Mouse (Mus musculus) intestine, embryonic 14.5 days (tissue): Measurements from ENCODE around the gene Cnst. TPM values are rescaled to one million over a fixed set of nuclear protein-coding genes. Genes with fewer than 3 reads are reported as not detected.

Source experiments
- ATAC-seq: fragments of 200-750 bp; cut with Nextera tagmentation; replicated peaks from 2 replicates; pipeline ENCODE4 v1.8.0; 2017; ENCODE audit warnings: low read depth, moderate number of reproducible peaks, moderate TSS enrichment, moderate library complexity; ENCODE audit not compliant: low FRiP score, low TSS enrichment
- DNase-seq: peaks from one replicate; pipeline ENCODE4 v3.0.0-alpha.2; 2018; ENCODE audit warnings: low spot score
- H3K27ac ChIP-seq: fragments of 300-500 bp; sonication (generic); 2 replicates; pipeline ENCODE4 v1.5.1; 2014; ENCODE audit warnings: low read depth, mild to moderate bottlenecking, control low read depth
- H3K27me3 ChIP-seq: fragments of 300-500 bp; sonication (generic); replicated peaks from 2 replicates; pipeline ENCODE4 v1.6.1; 2014; ENCODE audit warnings: low read length, control low read depth; ENCODE audit not compliant: control insufficient read depth, insufficient read depth
- H3K36me3 ChIP-seq: fragments of 300-500 bp; sonication (generic); 2 replicates; pipeline ENCODE4 v1.6.1; 2014; ENCODE audit warnings: low read length, control low read depth; ENCODE audit not compliant: control insufficient read depth, insufficient read depth
- H3K4me1 ChIP-seq: fragments of 300-500 bp; sonication (generic); replicated peaks from 2 replicates; pipeline ENCODE4 v1.6.1; 2014; ENCODE audit warnings: low read length, control low read depth, mixed read lengths; ENCODE audit not compliant: control insufficient read depth, insufficient read depth
- H3K4me2 ChIP-seq: fragments of 300-500 bp; sonication (generic); 2 replicates; pipeline ENCODE4 v1.6.1; 2014; ENCODE audit warnings: low read length
- H3K4me3 ChIP-seq: fragments of 300-500 bp; sonication (generic); 2 replicates; pipeline ENCODE4 v1.5.1; 2014; ENCODE audit warnings: low read depth, low read length, control low read depth, mixed read lengths
- H3K9ac ChIP-seq: fragments of 300-500 bp; sonication (generic); 2 replicates; pipeline ENCODE4 v1.6.1; 2014; ENCODE audit warnings: mild to moderate bottlenecking, low read length
- H3K9me3 ChIP-seq: fragments of 300-500 bp; sonication (generic); 2 replicates; pipeline ENCODE4 v1.6.1; 2016; ENCODE audit warnings: low read length, control low read depth; ENCODE audit not compliant: control insufficient read depth
- WGBS: fragments of 180-500 bp; shearing (Covaris S2); extraction: QIAGEN DNeasy Blood & Tissue Kit; methylation state at CpG from one replicate; pipeline ENCODE4 v1.1.7; 2014; 5-methylcytosine and 5-hydroxymethylcytosine counted together
- polyA plus RNA-seq: library from polyadenylated mRNA; unstranded; fragments of >200 nt; fragmentation: Nextera tagmentation; extraction: Ambion mirVana; gene quantifications from 2 replicates; pipeline ENCODE4 v1.2.1, GENCODE M21; 2014

The Cnst gene
- polyA plus RNA-seq, 1 experiment from 2014 or later = 12.1 TPM

DNA sequence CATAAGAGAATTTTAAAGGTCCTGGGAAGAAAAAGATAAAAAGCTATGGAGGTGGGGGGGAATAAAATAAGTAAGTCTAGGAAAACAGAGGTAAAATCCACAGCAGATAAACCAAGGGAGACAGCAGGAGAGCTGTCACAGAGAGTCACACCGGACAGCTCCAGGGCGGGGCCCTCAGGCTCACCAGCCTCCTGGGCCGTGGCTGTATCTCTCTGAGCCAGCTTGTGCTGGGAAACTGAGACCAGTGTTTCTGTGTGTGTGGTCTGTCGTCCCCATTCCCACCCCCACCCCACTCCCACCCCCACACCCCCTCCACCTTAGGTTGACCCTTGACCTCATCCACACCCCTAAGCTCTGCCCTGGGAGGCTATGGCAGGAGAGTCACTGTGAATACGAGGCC, 65.0 kb downstream of the Cnst start:
- WGBS = 61% methylated on average over 5 of the region's 5 CpGs

DNA sequence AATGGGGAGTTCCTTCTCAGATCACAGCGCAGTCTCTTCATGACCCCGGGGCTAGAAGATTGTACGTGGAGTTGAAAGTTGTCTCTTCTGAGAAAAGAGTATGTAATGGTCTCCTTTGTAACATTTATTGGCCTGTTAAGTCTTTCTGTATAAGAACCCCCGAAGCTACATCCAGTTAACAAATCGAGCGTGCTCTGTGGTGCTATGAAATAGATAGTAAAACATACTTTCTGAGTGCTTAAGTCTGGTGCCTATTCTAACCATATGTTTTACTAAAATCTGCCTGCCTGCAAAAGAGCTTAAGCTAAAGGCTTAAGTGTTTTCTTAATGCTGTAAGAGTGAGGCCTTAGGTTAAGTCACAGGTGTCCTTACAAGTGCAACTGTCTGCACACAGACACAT, 66.2 kb downstream of the Cnst start:
- no peak overlapping the region for H3K9ac ChIP-seq
- no peaks in the 10 kb centered on the region for H3K4me1 ChIP-seq
- no peaks in the 10 kb centered on the region; the same call in 1 of the 2 replicates for H3K36me3 ChIP-seq
- H3K9me3 ChIP-seq = no peaks in the 10 kb centered on the region
- ATAC-seq (no peak), DNase-seq (no peak)
- WGBS = 84% methylated on average over 6 of the region's 6 CpGs
- H3K4me3 ChIP-seq = no peak overlapping the region
- H3K27me3 ChIP-seq = no peaks in the 10 kb centered on the region
- no peak overlapping the region for H3K4me2 ChIP-seq
- H3K27ac ChIP-seq = no peak overlapping the region

More for the DNA sequence above, 65.0 kb downstream of the Cnst start:
- Histone ChIP-seq H3K4me2 (no peak overlapping the region), H3K9ac (no peak overlapping the region), H3K4me3 (no peak overlapping the region), H3K27ac (no peak overlapping the region), H3K4me1 (no peaks in the 10 kb centered on the region), H3K27me3 (no peaks in the 10 kb centered on the region), H3K9me3 (no peaks in the 10 kb centered on the region), H3K36me3 (no peaks in the 10 kb centered on the region; the same call in 1 of the 2 replicates)
- ATAC-seq = no peak
- DNase-seq = no peak

DNA sequence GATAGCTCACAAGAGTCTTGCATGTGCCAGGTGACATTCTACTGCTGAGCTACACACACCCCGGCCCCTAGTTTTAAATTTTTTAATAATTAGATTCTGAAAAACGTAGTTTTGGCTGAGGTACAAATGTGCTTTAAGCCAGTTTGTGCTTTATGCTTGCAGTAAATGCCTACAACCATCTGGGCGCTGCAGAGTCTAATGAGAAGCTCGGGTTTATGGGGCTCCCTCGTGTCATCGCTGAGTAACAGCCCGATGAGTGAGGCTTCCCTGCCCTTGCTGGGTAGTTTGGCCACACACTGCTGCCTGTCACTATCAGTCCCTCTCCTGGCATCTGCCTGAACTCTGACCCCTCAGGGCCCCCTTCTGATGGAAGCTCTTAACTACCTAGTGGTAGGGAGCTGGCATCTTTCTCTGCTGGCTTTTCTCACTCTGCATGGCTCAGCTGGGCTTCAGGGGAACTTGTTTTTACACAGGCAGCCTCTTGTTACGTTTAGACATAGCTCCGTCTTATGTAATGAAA, 66.9 kb downstream of the Cnst start:
- 60% methylated on average over 9 of the region's 9 CpGs for WGBS
- Histone ChIP-seq H3K27me3 (no peaks in the 10 kb centered on the region), H3K36me3 (no peaks in the 10 kb centered on the region; the same call in 1 of the 2 replicates), H3K4me1 (no peaks in the 10 kb centered on the region), H3K9ac (no peak overlapping the region), H3K4me2 (no peak overlapping the region), H3K27ac (no peak overlapping the region), H3K4me3 (no peak overlapping the region), H3K9me3 (no peaks in the 10 kb centered on the region)
- DNase-seq (no peak), ATAC-seq (no peak)

DNA sequence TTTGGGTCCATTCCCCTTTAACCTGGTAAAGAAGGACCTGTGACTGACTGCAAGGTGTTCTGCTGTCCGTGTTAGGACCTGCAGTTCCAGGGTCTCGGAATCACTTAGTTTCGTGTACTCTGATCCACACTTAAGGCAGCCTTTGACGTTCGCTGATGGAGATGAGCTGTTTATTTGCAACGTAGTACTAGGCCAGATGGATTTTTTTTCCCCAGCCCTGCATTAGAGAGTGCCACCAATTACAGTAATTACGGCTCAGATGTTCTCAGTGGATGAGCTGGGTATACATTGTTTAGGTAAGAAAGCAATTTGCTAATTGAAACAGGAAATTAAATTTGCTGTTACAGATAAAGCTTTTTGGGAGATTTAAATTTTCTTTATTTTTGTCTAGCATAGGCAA, 71.3 kb downstream of the Cnst start:
- no peaks in the 10 kb centered on the region for H3K36me3 ChIP-seq
- no peaks in the 10 kb centered on the region for H3K9me3 ChIP-seq
- H3K27ac ChIP-seq = no peak overlapping the region
- ATAC-seq (no peak), DNase-seq (no peak)
- no peaks in the 10 kb centered on the region for H3K27me3 ChIP-seq
- H3K9ac ChIP-seq = no peak overlapping the region
- H3K4me2 ChIP-seq = no peak overlapping the region
- no peaks in the 10 kb centered on the region for H3K4me1 ChIP-seq
- WGBS = 70% methylated on average over 7 of the region's 7 CpGs
- no peak overlapping the region for H3K4me3 ChIP-seq

- H3K27me3 ChIP-seq = no peaks in the 10 kb centered on the region
- no peaks in the 10 kb centered on the region for H3K9me3 ChIP-seq
- H3K4me1 ChIP-seq = no peaks in the 10 kb centered on the region
- DNase-seq (no peak), ATAC-seq (no peak)
- 92% methylated on average over 12 of the region's 12 CpGs for WGBS
- H3K4me3 ChIP-seq = no peak overlapping the region
- no peak overlapping the region for H3K27ac ChIP-seq
- H3K9ac ChIP-seq = no peak overlapping the region
- H3K36me3 ChIP-seq = peaks cover 8% of the 10 kb centered on the region
- H3K4me2 ChIP-seq = no peak overlapping the region
Measured at GRCm38 (mm10) chr1:179622665-179623064, 76.5 kb downstream of the Cnst start.

DNA sequence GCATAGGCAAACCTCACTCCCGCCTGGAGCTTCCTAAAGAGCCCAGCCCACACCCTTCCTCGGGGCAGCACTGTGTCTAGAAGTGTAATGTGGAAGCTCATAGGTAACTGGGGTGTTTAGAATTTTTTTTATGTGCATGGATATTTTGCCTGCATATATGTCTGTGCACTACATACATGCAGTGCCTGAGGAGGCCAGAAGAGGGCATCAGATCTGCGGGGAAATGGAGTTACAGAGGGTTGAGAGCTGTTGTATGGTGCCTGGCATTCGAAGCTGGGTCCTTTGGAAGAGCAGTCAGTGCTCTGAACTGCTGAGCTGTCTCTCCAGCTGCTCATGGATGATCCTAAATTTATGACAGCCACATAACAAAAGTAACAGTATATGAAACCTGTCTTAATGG, 77.5 kb downstream of the Cnst start:
- Histone ChIP-seq H3K4me3 (no peak overlapping the region), H3K4me2 (no peak overlapping the region), H3K36me3 (peaks cover 8% of the 10 kb centered on the region), H3K27ac (no peak overlapping the region), H3K4me1 (no peaks in the 10 kb centered on the region), H3K27me3 (no peaks in the 10 kb centered on the region), H3K9ac (no peak overlapping the region), H3K9me3 (no peaks in the 10 kb centered on the region)
- DNase-seq (peak; percentile 61), ATAC-seq (no peak)
- WGBS = 62% methylated on average over 4 of the region's 4 CpGs

DNA sequence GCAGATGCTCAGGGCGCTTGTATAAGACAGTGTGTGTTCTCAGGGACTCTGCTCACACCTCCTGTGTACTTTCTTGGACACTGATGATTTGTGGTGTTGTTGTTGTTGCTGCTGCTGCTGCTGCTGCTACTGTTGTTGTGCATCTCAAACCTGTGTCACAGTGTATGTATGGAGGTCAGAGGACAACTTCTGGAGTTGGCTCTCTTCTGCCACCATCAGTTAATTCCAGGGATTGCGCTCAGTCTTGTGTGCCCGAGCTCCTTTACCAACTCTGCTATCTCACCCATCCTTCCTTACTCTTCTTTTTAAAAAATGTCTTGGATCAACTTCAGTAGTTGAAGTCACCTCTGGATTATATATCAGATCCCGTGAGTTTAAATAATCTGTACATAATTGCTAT, 78.2 kb downstream of the Cnst start:
- H3K4me1 ChIP-seq = no peaks in the 10 kb centered on the region
- H3K4me3 ChIP-seq = no peak overlapping the region
- no peaks in the 10 kb centered on the region for H3K9me3 ChIP-seq
- ATAC-seq (no peak), DNase-seq (peak; percentile 77)
- H3K27me3 ChIP-seq = no peaks in the 10 kb centered on the region
- H3K36me3 ChIP-seq = peaks cover 8% of the 10 kb centered on the region
- WGBS = 65% methylated on average over 4 of the region's 4 CpGs
- H3K27ac ChIP-seq = no peak overlapping the region
- no peak overlapping the region for H3K4me2 ChIP-seq
- no peak overlapping the region for H3K9ac ChIP-seq

- no peak overlapping the region for H3K4me2 ChIP-seq
- no peaks in the 10 kb centered on the region for H3K9me3 ChIP-seq
- no peaks in the 10 kb centered on the region for H3K4me1 ChIP-seq
- H3K27me3 ChIP-seq = no peaks in the 10 kb centered on the region
- ATAC-seq = no peak
- DNase-seq = no peak
- no peak overlapping the region for H3K4me3 ChIP-seq
- no peak overlapping the region for H3K27ac ChIP-seq
- no peak overlapping the region for H3K9ac ChIP-seq
- H3K36me3 ChIP-seq = peaks cover 8% of the 10 kb centered on the region
- 78% methylated on average over 4 of the region's 4 CpGs for WGBS
Measured at GRCm38 (mm10) chr1:179627855-179628254, 81.7 kb downstream of the Cnst start.

DNA sequence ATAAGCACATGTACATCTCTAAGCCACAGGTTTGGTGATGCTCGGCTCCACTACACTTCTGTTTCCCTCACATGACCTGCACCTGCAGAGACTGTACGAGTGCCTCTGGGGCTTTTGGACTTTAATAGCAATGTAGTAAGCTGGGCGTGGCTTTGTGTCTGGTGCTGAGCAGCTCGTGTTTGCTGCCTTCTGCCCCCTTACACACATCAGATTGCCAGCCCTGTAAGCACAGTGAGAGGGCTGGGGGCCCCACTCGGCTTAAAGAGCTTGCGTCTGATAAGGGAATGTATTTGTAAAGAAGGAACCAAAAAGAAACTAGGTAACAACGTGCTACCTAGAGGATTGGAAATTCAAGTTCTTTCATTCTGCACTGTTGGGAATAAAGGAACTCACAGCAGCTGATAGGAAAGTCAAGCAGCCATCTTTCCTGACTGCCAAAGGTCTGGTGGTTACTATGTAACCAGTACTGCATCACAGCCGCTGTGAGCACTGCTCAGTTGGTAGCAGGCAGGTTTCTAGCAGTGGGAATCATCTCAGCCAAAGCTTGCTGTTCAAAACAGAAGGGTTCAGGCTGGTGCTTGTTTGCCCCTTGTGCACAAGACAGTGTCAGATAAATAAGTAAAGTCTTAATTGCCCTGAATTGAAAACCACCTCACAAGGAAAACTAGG, 82.4 kb downstream of the Cnst start:
- ATAC-seq (peak; percentile 69), DNase-seq (peak; percentile 58)
- Histone ChIP-seq H3K4me3 (no peak overlapping the region), H3K27me3 (no peaks in the 10 kb centered on the region), H3K4me1 (no peaks in the 10 kb centered on the region), H3K9ac (no peak overlapping the region), H3K4me2 (no peak overlapping the region), H3K27ac (no peak overlapping the region), H3K36me3 (peaks cover 8% of the 10 kb centered on the region), H3K9me3 (no peaks in the 10 kb centered on the region)
- WGBS = 51% methylated on average over 8 of the region's 8 CpGs
